Mouse (Mus musculus) naive thymus-derived CD4-positive, alpha-beta T cell, adult 5 months (primary cell): ENCODE results near the gene Supt6. TPM values are rescaled to one million over a fixed set of nuclear protein-coding genes. Genes with fewer than 3 reads are reported as not detected.

Experiments used
- polyA plus RNA-seq: library from polyadenylated mRNA; unstranded; fragments of 100-300 nt; shearing (Covaris generic); gene quantifications from one replicate; pipeline ENCODE4 v1.2.1, GENCODE M21; 2017

Gene Supt6
- polyA plus RNA-seq: 51.6 TPM

DNA sequence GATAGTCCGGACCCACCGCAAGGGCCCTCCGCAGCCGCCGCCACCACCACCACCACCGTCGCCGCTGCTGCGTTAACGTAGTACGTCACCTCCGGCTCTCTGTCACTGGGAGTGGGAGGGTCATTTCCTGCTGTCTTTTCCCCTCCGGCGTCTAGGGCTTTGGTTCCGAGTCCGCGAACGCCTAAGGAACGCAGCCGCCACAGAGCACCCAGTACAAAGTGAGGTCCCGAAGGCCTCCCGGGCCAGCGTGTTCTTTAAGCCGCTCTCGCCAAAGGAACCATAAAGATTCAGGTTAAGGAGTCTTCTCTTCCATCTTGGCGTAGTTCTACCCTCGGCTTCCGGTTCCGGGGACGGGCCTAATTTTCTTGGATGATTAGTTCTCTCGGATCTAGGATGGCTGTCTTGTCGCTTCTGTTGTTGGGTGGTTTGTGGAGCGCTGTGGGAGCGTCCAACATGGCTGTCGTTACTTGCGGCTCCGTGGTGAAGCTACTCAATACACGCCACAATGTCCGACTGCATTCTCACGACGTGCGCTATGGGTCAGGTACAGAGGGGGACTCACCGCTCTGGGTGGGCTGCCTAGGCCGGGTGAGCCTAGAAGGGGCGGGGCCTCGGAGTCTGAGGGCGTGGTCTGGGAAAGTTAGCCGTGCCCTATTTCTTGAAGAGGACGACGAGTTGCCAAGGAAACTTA lies at the start of gene Supt6, which contains the start of gene Sdf2:
Supt6 (minus strand) TSS at position 361 of the 691 bp plus-strand sequence.
Sdf2 (plus strand) TSS at position 120 of the 691 bp plus-strand sequence.

DNA sequence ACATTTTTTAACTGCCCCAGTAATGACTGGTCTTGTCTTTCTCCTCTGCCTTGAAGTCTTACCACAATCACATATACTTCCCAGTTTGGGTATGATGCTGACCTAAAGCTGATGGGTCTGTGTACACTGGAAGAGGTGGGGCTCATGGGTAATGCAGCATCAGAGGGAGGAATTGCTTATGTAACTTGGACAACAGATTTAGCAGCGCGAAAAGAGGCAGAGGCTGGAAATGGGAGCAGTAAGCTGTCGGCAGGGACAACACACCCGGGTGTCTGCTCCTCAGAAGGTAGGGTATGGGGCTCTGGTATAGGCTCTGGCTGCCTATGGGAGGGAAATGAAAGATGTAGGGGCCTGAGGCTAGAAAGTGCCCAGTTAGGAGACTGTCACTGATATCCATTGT lies 44.9 kb upstream of the Supt6 start, which contains the start of gene BC030499:
BC030499 (plus strand) TSS at position 188 of the 400 bp plus-strand sequence.

DNA sequence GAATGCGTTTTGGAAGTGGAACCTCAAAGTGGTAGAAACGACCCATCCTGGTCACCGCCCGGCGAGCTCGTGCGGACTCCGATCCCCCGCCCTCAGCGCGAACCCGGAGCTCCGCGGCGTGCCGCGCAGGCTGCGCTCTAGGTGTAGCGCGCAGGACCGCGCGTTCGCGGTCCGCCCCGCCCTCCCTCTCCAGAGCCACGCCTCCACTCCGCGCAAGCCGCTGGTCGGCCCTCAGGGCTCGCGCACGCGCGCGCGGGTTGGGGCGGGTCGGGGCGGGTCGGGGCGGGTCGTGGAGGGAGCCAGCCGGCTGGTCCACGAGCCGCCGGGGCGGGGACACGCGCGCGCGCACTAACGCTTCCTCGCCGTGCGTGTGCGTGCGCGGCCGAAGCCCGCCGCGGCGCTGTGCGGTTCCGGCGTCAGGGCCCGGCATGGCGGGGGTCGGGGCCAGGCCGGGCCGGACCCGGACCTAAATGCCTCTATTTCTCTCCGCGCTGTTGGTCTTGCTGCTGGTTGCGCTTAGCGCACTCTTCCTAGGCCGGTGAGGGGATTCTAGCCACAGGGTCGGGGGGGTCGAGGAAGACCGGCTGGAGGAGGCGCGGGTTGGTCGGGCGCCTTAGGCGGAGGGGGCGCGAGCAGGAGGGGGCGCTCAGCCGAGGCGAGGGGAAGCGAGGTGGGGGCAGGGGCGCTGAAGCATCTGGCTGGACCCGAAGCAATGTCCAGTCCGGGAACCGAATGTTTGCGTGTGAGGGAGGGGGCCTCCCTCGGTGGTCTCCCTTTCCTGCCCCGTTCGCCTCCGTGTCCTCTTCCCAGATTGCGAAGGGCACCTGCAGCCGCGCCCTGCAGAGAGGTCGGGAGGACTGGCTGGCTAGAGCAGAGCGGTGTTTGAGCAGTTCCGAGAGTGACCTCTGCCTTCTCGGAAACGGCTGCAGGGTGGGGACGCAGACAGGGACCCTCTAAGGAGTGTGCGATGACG lies 15.9 kb upstream of the Supt6 start, which contains the start of gene 2610507B11Rik:
2610507B11Rik (plus strand) TSS at position 373 of the 973 bp plus-strand sequence.

DNA sequence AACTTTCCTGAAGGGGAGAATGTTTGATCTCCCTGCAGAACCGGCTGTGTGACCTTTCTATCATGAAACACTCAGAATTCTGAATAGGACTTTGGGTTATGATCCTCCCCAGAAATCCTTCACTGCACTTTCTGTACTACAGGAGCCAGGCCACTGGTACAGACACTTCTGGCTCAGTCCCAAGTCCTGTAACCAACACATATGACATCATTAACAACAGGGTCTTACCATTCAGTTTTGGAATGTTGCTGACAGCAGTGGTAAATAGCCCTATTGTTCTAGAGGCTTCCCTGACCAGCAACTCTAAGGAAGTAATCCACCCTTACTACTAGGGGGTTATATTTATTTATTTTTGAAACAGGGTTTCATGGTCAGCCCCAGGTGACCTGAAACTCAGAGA lies 52.7 kb downstream of the Supt6 start, which contains the start of gene Proca1:
Proca1 (plus strand) TSS at position 280 of the 400 bp plus-strand sequence.

DNA sequence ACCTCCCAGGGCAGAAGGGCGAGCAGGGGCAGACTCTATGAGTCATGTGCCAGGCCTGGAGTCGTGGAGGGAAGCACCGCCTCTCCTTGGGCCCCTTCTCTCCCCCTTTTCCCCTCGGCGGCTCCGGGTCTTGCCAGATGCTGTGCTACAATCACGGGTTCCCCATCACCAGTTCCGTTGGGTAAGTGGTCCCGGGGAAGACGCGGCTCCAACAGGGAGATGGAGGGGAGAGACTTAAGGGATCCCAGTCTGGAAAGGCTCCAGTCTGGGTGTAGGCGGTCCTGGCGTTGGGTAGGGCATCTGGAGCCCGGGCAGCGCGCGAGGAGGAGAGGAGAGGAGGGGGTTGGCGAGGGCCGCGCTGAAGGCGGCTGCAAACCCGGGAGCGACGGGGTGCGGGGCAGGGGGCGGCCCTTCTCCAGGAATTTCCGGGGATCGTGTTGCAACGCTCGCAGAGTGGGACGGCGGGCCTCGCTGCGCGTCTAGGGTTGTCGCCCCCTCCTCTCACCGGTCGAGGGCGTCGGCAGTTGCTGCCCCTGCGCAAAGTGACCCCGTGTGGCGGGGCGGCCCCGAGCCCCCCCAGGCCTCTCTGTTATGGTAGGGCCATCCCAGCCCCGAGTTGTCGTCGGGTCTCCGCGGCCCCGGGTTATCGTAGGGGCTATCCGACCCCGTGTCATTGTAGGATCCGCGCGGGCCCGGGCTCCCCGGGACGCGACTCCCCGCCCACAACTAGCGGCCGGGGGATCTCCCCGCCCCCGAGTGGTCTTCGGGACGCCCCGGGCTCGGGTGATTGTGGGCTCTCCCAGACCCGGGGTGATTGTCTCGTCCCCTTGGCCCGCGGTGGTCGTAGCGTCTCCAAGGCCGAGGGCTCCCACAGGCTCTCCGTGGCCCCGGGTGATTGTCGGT lies 57.2 kb downstream of the Supt6 start, which contains the start of gene Rab34:
Rab34 (plus strand) TSS at position 100 of the 903 bp plus-strand sequence.

DNA sequence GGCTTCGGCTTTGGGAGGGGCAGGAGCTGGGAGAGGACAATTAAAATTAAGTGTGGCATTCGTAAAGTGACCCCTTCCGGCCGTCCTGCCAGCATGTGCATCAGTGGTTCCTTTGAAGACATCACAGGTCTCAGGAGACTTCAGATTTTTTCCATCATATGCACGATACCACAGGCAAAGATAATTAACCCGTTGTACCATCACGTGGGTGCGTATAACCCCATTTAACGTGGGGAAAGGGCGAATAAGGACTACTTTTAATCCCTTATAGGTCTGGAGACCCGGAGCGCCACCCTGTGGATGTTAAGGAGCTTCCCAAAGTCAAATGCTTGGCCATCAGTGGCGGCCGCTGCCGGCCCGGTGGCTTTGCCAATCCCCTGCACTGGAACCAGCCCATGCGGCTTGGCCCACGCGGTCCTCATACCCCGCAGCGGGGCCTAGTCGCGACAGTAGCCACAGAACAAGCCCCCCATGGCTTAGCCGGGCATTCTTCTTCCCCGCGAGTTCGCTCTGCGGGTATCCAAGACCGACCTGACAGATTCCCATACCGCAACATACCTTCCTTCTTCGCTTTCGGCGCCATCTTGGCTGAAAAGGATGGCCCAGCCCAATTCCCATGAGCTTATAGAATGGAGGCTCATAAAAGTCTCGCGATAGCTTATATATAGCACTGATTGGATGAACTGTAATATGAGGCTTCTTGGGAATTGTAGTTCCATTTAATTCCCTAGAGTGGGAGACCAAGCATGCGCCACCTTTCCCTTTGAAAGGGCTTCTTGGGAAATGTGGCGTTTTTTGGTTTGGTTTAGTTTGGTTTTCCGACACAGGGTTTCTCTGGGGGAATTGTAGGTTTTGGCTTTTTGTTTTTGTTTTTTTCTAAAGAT lies 62.6 kb downstream of the Supt6 start, which contains the start of gene Rpl23a:
Rpl23a (minus strand) TSS at position 624 of the 884 bp plus-strand sequence.

DNA sequence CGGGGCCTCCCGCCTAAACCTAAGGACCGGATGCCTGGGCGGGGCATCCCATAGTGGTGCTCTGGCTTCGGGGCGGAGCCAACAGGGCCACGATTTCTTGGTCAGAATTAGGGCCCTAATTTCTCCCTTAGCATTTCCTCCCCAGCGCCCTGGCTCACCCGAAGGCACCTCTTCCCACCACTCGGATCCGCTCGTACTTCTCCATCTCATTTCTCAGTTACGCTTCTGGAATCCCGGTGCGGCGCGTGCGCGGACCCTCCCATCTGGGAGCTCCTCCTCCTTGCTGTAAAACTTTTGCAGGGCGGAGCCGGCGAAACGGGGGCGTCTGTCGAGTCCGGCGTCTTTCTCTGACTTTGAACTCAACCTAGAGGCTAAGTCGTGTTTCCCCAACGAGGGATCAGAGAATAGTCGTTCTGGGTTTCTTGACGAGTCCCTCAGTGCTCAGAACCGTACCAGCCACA lies 69.4 kb downstream of the Supt6 start, which contains the start of the genes Nek8 and Tlcd1:
Nek8 (minus strand) TSS at position 274 of the 461 bp plus-strand sequence.
Tlcd1 (plus strand) TSS at position 310 of the 461 bp plus-strand sequence.

DNA sequence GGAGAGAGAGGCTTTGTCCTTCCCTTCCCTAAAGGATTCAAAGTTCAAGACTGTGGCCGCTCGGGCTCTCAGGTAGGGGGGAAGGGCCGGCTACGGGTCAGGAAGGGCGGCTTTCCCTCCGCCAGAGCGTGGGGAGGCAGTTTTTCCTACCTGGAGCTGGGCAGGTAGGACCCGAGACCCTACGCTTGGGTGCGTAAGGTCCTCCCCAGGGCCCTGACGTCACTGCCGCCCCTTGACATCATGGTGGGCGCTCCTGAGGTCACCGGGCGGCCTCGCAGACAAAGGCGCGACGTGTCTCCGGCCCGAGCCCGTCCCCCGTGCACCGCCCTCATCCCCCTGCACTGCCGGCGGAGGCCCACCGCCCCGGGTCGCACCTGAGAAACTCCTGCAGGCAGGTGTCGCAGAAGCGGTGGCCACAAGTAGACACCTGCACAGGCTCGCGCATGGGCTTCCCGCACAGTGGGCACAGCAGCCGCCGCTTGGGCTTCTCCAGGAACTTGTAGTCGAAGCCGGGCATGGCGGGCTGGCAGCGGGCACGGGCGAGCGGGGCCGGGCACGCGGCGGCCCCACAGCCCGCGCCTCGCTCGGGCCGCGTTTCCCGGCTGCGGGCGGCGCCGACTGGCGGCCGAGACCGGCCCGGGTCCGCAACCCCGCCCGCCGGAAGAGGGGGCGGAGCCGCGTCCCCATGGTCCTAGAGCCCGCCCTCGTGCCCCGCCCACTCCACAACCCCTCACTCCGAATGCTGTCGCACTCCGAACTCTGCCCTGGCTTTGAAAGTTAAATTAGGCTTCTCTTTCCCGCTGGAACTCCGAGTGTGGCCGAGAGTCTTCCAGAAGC lies 80.6 kb downstream of the Supt6 start, which contains the start of gene Traf4:
Traf4 (minus strand) TSS at position 666 of the 837 bp plus-strand sequence.

Other genes with a start within 250 kb of the Supt6 start
- gene Dhrs13, start 213.7 kb downstream of the Supt6 start, polyA plus RNA-seq: 10.4 TPM
- gene Flot2, start 208.1 kb downstream of the Supt6 start, polyA plus RNA-seq: 51.3 TPM
- gene Eral1, start 165.6 kb downstream of the Supt6 start, polyA plus RNA-seq: 31.5 TPM
- gene Fam222b, start 151.3 kb downstream of the Supt6 start, polyA plus RNA-seq: 17.3 TPM
- gene Traf4, start 80.4 kb downstream of the Supt6 start, polyA plus RNA-seq: 92.9 TPM
- gene Nek8, start 69.3 kb downstream of the Supt6 start, polyA plus RNA-seq: 15.1 TPM
- gene Tlcd1, start 69.3 kb downstream of the Supt6 start, polyA plus RNA-seq: 2.5 TPM
- 2,044 TPM for gene Rpl23a, start 62.4 kb downstream of the Supt6 start, polyA plus RNA-seq
- gene Rab34, start 57.6 kb downstream of the Supt6 start, polyA plus RNA-seq: not detected
- gene Proca1, start 52.6 kb downstream of the Supt6 start, polyA plus RNA-seq: not detected
- gene Sdf2, start 241 bp downstream of the Supt6 start, polyA plus RNA-seq: 84.4 TPM
- 82.8 TPM for gene 2610507B11Rik, start 15.8 kb upstream of the Supt6 start, polyA plus RNA-seq
- gene BC030499, start 44.9 kb upstream of the Supt6 start, polyA plus RNA-seq: 0.30 TPM
- gene Spag5, start 55.5 kb upstream of the Supt6 start, polyA plus RNA-seq: 1.2 TPM
- gene Aldoc, start 77.0 kb upstream of the Supt6 start, polyA plus RNA-seq: 4.4 TPM
- gene Pigs, start 82.4 kb upstream of the Supt6 start, polyA plus RNA-seq: 73.4 TPM
- 11.7 TPM for gene Unc119, start 97.5 kb upstream of the Supt6 start, polyA plus RNA-seq
- not detected for gene Foxn1, start 140.6 kb upstream of the Supt6 start, polyA plus RNA-seq
- not detected for gene Slc13a2, start 176.2 kb upstream of the Supt6 start, polyA plus RNA-seq
- 0.53 TPM for gene Slc46a1, start 219.7 kb upstream of the Supt6 start, polyA plus RNA-seq